In genomic region chr1:92648197-92648596, GRCm38 (mm10) we compare ENCODE assay signal across 10 mouse cellular contexts. TPM values are rescaled to one million over a fixed set of nuclear protein-coding genes. Genes with fewer than 3 reads are reported as not detected.
DNase-seq lines count a peak whose midpoint lies in the region; ATAC-seq and TF ChIP-seq lines count a peak whose summit lies in the region.
"Had no signal": no experiment of that assay in that cellular context is flagged by ENCODE, and none has a peak within 500 bp of the region (broad histone marks: within the 10 kb centered on the region; RNA-seq: fewer than 3 reads in every experiment).

No protein-coding gene starts in this region.

- peaks cover 12% of the 10 kb centered on the region for H3K27me3 ChIP-seq in heart, embryonic 15.5 days
- peaks cover 21% of the 10 kb centered on the region for H3K27me3 ChIP-seq in heart, embryonic 11.5 days (ENCODE audit: control insufficient read depth, insufficient read depth, low read length)
- H3K27me3 ChIP-seq in C2C12 (ENCODE audit: control insufficient read depth, insufficient read depth, insufficient read length): no peaks in the 10 kb centered on the region

- no peaks in the 10 kb centered on the region for H3K9me3 ChIP-seq in heart, embryonic 15.5 days (replicated peaks)
- H3K9me3 ChIP-seq in heart, embryonic 11.5 days (replicated peaks; ENCODE audit: control insufficient read depth, low read length): no peaks in the 10 kb centered on the region
- H3K9me3 ChIP-seq: G1E had no signal

- no peak for ATAC-seq in heart, embryonic 15.5 days (replicated peaks; ENCODE audit: insufficient number of reproducible peaks, insufficient read depth, low FRiP score, low read depth)
- no peak for ATAC-seq in heart, embryonic 11.5 days (replicated peaks; ENCODE audit: insufficient number of reproducible peaks, low FRiP score, low TSS enrichment)
- ATAC-seq in hematopoietic stem cell, adult 5-6 weeks (replicated peaks in 1 of 2; ENCODE audit: insufficient read depth in 1 of 2, low FRiP score in 2 of 2, low TSS enrichment in 1 of 2, low read depth in 1 of 2, poor library complexity in 2 of 2, severe bottlenecking in 2 of 2): peak; percentile 23 to 41; a peak in 3 of 4 replicates
- peak; percentile 52 for ATAC-seq in megakaryocyte progenitor cell, adult 5-6 weeks (replicated peaks; ENCODE audit: poor library complexity)

- H3K9ac ChIP-seq in heart, embryonic 15.5 days: no peak overlapping the region
- no peak overlapping the region for H3K9ac ChIP-seq in heart, embryonic 11.5 days (ENCODE audit: low read depth, low read length)

- H3K4me1 ChIP-seq in heart, embryonic 15.5 days (replicated peaks): peaks cover 6% of the 10 kb centered on the region
- no peaks in the 10 kb centered on the region for H3K4me1 ChIP-seq in heart, embryonic 11.5 days (ENCODE audit: control insufficient read depth, insufficient read depth, low read length)

- no peaks in the 10 kb centered on the region for H3K36me3 ChIP-seq in heart, embryonic 15.5 days
- no peaks in the 10 kb centered on the region for H3K36me3 ChIP-seq in heart, embryonic 11.5 days (ENCODE audit: control insufficient read depth, insufficient read depth, low read length)
- H3K36me3 ChIP-seq in C2C12 (ENCODE audit: control insufficient read depth, insufficient read depth): no peaks in the 10 kb centered on the region
- H3K36me3 ChIP-seq: G1E had no signal

- DNase-seq in gastrocnemius, adult 18-20 months (ENCODE audit: low spot score): no peak
- DNase-seq in layer of hippocampus, adult 9-11 months: no peak
- DNase-seq in gastrocnemius, postnatal 14 days: no peak

- H3K4me3 ChIP-seq in heart, embryonic 15.5 days: no peak overlapping the region
- H3K4me3 ChIP-seq in heart, embryonic 11.5 days (ENCODE audit: low read depth, low read length): no peak overlapping the region
- H3K4me3 ChIP-seq in C2C12 (ENCODE audit: insufficient read depth, poor library complexity, severe bottlenecking): no peak overlapping the region

- H3K4me2 ChIP-seq in heart, embryonic 15.5 days: peak overlapping the region; percentile 17; the same call in 1 of the 2 replicates
- H3K4me2 ChIP-seq in heart, embryonic 11.5 days: no peak overlapping the region

- intact Hi-C loops in gastrocnemius, postnatal 14 days (cut with DNase I; ENCODE audit: low total_unique reads): no loop called here

- H3K79me3 ChIP-seq in C2C12 (ENCODE audit: low read depth): no peaks in the 10 kb centered on the region

- no peak overlapping the region for H3K27ac ChIP-seq in heart, embryonic 15.5 days
- H3K27ac ChIP-seq in heart, embryonic 11.5 days (ENCODE audit: low read depth, low read length): no peak overlapping the region

- no peak for TF ChIP-seq CTCF in C2C12 (IDR thresholded peaks at IDR 0.05; ENCODE audit: control insufficient read depth, insufficient read depth, insufficient read length)

- no peaks in the 10 kb centered on the region for H3K79me2 ChIP-seq in C2C12 (ENCODE audit: control insufficient read depth, insufficient read depth)

- 42% methylated on average over 10 of the region's 10 CpGs for WGBS in heart, embryonic 15.5 days
- WGBS in heart, embryonic 11.5 days (ENCODE audit: insufficient replicate concordance): 43% methylated on average over 10 of the region's 10 CpGs

- no peak overlapping the region for H3ac ChIP-seq in C2C12 (ENCODE audit: control insufficient read depth, insufficient read length, low read depth)

TF ChIP-seq in C2C12, 6 proteins besides CTCF, POLR2A, EP300 and RAD21:
- TF ChIP-seq MYOG (IDR thresholded peaks at IDR 0.05; ENCODE audit: control insufficient read depth, extremely low read depth, insufficient read length): no peak
- peak; percentile 67 for TF ChIP-seq USF1 (IDR thresholded peaks at IDR 0.05; ENCODE audit: low read depth)

RNA-seq across cellular contexts. Expression of gene Otos, which starts 0.4 kb away (rescaled TPM):
- polyA plus RNA-seq in heart, embryonic 15.5 days (2015; fragmentation: Nextera tagmentation; extraction: Ambion mirVana): 0.19 TPM in 1 of 2 replicates, not detected in the other
- polyA plus RNA-seq in heart, embryonic 11.5 days (2014; fragmentation: Nextera tagmentation; extraction: Ambion mirVana): not detected in 2 replicates
- polyA plus RNA-seq in C2C12 (2012; fragmentation: generic; extraction: Trizol): not detected
- 17.1 and 21.5 TPM in 2 replicates for total RNA-seq in hematopoietic stem cell, adult 5-6 weeks (2017)
- total RNA-seq in megakaryocyte progenitor cell, adult 5-6 weeks (2015): 2.4 and 5.2 TPM in 2 replicates
- total RNA-seq in megakaryocyte progenitor cell, adult 5-6 weeks (2017): 2.7 and 5.0 TPM in 2 replicates
- total RNA-seq in gastrocnemius, adult 18-20 months (2021): not detected
- total RNA-seq in gastrocnemius, postnatal 14 days (2021): under 1 TPM; 0.33 to 0.64 TPM
- polyA plus RNA-seq: G1E had no signal

RNA-seq across cellular contexts. Expression of gene Cops9, which starts 6.4 kb away (rescaled TPM):
- polyA plus RNA-seq in heart, embryonic 15.5 days (2015; fragmentation: Nextera tagmentation; extraction: Ambion mirVana): 365 and 436 TPM in 2 replicates
- polyA plus RNA-seq in heart, embryonic 11.5 days (2014; fragmentation: Nextera tagmentation; extraction: Ambion mirVana): 382 and 405 TPM in 2 replicates
- 430 TPM for polyA plus RNA-seq in C2C12 (2012; fragmentation: generic; extraction: Trizol)
- 99.2 and 139 TPM in 2 replicates for total RNA-seq in hematopoietic stem cell, adult 5-6 weeks (2017)
- total RNA-seq in megakaryocyte progenitor cell, adult 5-6 weeks (2015): 149 and 186 TPM in 2 replicates
- total RNA-seq in megakaryocyte progenitor cell, adult 5-6 weeks (2017): 108 and 180 TPM in 2 replicates
- 100 to 1,000 TPM; 186 to 194 TPM for total RNA-seq in gastrocnemius, adult 18-20 months (2021)
- 100 to 1,000 TPM; 213 to 227 TPM for total RNA-seq in gastrocnemius, postnatal 14 days (2021)

RNA-seq across cellular contexts. Expression of gene Olfr12, which starts 30.6 kb away (rescaled TPM):
- polyA plus RNA-seq in heart, embryonic 15.5 days (2015; fragmentation: Nextera tagmentation; extraction: Ambion mirVana): not detected in 2 replicates
- not detected in 2 replicates for polyA plus RNA-seq in heart, embryonic 11.5 days (2014; fragmentation: Nextera tagmentation; extraction: Ambion mirVana)
- polyA plus RNA-seq in C2C12 (2012; fragmentation: generic; extraction: Trizol): not detected
- not detected in 2 replicates for total RNA-seq in hematopoietic stem cell, adult 5-6 weeks (2017)
- total RNA-seq in megakaryocyte progenitor cell, adult 5-6 weeks (2015): not detected in 2 replicates
- total RNA-seq in megakaryocyte progenitor cell, adult 5-6 weeks (2017): not detected in 2 replicates
- not detected for total RNA-seq in gastrocnemius, adult 18-20 months (2021)
- not detected for total RNA-seq in gastrocnemius, postnatal 14 days (2021)
- polyA plus RNA-seq: G1E; gonadal fat pad, adult 2 months had no signal

RNA-seq across cellular contexts. Expression of gene Olfr1410, which starts 42.6 kb away (rescaled TPM):
- not detected in 2 replicates for polyA plus RNA-seq in heart, embryonic 15.5 days (2015; fragmentation: Nextera tagmentation; extraction: Ambion mirVana)
- polyA plus RNA-seq in heart, embryonic 11.5 days (2014; fragmentation: Nextera tagmentation; extraction: Ambion mirVana): not detected in 2 replicates
- not detected for polyA plus RNA-seq in C2C12 (2012; fragmentation: generic; extraction: Trizol)
- total RNA-seq in hematopoietic stem cell, adult 5-6 weeks (2017): not detected in 2 replicates
- not detected in 2 replicates for total RNA-seq in megakaryocyte progenitor cell, adult 5-6 weeks (2015)
- total RNA-seq in megakaryocyte progenitor cell, adult 5-6 weeks (2017): not detected in 2 replicates
- not detected for total RNA-seq in gastrocnemius, adult 18-20 months (2021)
- total RNA-seq in gastrocnemius, postnatal 14 days (2021): not detected
- polyA plus RNA-seq: G1E; gonadal fat pad, adult 2 months had no signal

RNA-seq across cellular contexts. Expression of gene Olfr1411, which starts 54.0 kb away (rescaled TPM):
- polyA plus RNA-seq in heart, embryonic 15.5 days (2015; fragmentation: Nextera tagmentation; extraction: Ambion mirVana): not detected in 2 replicates
- polyA plus RNA-seq in heart, embryonic 11.5 days (2014; fragmentation: Nextera tagmentation; extraction: Ambion mirVana): not detected in 2 replicates
- not detected for polyA plus RNA-seq in C2C12 (2012; fragmentation: generic; extraction: Trizol)
- not detected in 2 replicates for total RNA-seq in hematopoietic stem cell, adult 5-6 weeks (2017)
- total RNA-seq in megakaryocyte progenitor cell, adult 5-6 weeks (2015): not detected in 2 replicates
- total RNA-seq in megakaryocyte progenitor cell, adult 5-6 weeks (2017): not detected in 2 replicates
- not detected for total RNA-seq in gastrocnemius, adult 18-20 months (2021)
- total RNA-seq in gastrocnemius, postnatal 14 days (2021): not detected
- total RNA-seq: G1E had no signal
- polyA plus RNA-seq: G1E; gonadal fat pad, adult 2 months had no signal

Comparison
In these comparisons a context has a peak if more than half of its experiments do, and no peak if none do; other contexts are left out.
1. ATAC-seq: peak in hematopoietic stem cell, adult 5-6 weeks (2 of 2) and megakaryocyte progenitor cell, adult 5-6 weeks (single experiment); none in heart, embryonic 15.5 days (single experiment) and heart, embryonic 11.5 days (single experiment).